Mouse (Mus musculus): ENCODE measurements at regions not wholly inside any gene's neighbourhood (a gene's known extent, or its start where the extent isn't known, plus 50 kb on each side); places are given as distances from the start of the nearest gene placed in this dataset.

GRCm38 (mm10) chr8:10723332-10723731, 284.9 kb downstream of the Irs2 start:
- TF ChIP-seq CTCF (IDR thresholded peaks at IDR 0.05; ENCODE audit: low read depth) = no peak
- Histone ChIP-seq H3K4me2 (no peak overlapping the region), H3K9ac (no peak overlapping the region), H3K4me3 (ENCODE audit: low read depth, low read length) (no peak overlapping the region), H3K27me3 (ENCODE audit: insufficient read depth, low read length) (no peaks in the 10 kb centered on the region), H3K9me3 (ENCODE audit: low read depth, low read length) (no peaks in the 10 kb centered on the region), H3K4me1 (ENCODE audit: insufficient read depth) (no peaks in the 10 kb centered on the region), H3K27ac (ENCODE audit: low read depth) (no peak overlapping the region), H3K36me3 (ENCODE audit: insufficient read depth) (no peaks in the 10 kb centered on the region)
- DNase-seq (no peak), ATAC-seq (ENCODE audit: insufficient read depth) (no peak)
- 23% methylated on average over 2 of the region's 2 CpGs for WGBS

- Histone ChIP-seq H3K4me1 (ENCODE audit: insufficient read depth) (no peaks in the 10 kb centered on the region), H3K4me2 (no peak overlapping the region), H3K4me3 (ENCODE audit: low read depth, low read length) (no peak overlapping the region), H3K9me3 (ENCODE audit: low read depth, low read length) (no peaks in the 10 kb centered on the region), H3K27me3 (ENCODE audit: insufficient read depth, low read length) (no peaks in the 10 kb centered on the region), H3K9ac (no peak overlapping the region), H3K27ac (ENCODE audit: low read depth) (no peak overlapping the region), H3K36me3 (ENCODE audit: insufficient read depth) (no peaks in the 10 kb centered on the region)
- ATAC-seq (ENCODE audit: insufficient read depth) (no peak), DNase-seq (no peak)
- WGBS = 85% methylated on average over 4 of the region's 4 CpGs
- TF ChIP-seq CTCF (IDR thresholded peaks at IDR 0.05; ENCODE audit: low read depth) = no peak
Measured at GRCm38 (mm10) chr8:10722742-10723141, 285.5 kb downstream of the Irs2 start.

GRCm38 (mm10) chr8:10722342-10722741, 285.9 kb downstream of the Irs2 start:
- H3K4me1 ChIP-seq (ENCODE audit: insufficient read depth) = no peaks in the 10 kb centered on the region
- no peaks in the 10 kb centered on the region for H3K9me3 ChIP-seq (ENCODE audit: low read depth, low read length)
- no peak overlapping the region for H3K4me3 ChIP-seq (ENCODE audit: low read depth, low read length)
- no peaks in the 10 kb centered on the region for H3K27me3 ChIP-seq (ENCODE audit: insufficient read depth, low read length)
- no peak overlapping the region for H3K27ac ChIP-seq (ENCODE audit: low read depth)
- TF ChIP-seq CTCF (IDR thresholded peaks at IDR 0.05; ENCODE audit: low read depth) = no peak
- no peaks in the 10 kb centered on the region for H3K36me3 ChIP-seq (ENCODE audit: insufficient read depth)
- no peak overlapping the region for H3K9ac ChIP-seq
- no peak overlapping the region for H3K4me2 ChIP-seq
- ATAC-seq (ENCODE audit: insufficient read depth) (no peak), DNase-seq (no peak)
- 91% methylated on average over 3 of the region's 3 CpGs for WGBS

GRCm38 (mm10) chr8:10721146-10721862, 287.0 kb downstream of the Irs2 start:
- H3K4me3 ChIP-seq (ENCODE audit: low read depth, low read length) = no peak overlapping the region
- 66% methylated on average over 10 of the region's 10 CpGs for WGBS
- no peaks in the 10 kb centered on the region for H3K9me3 ChIP-seq (ENCODE audit: low read depth, low read length)
- ATAC-seq (ENCODE audit: insufficient read depth) = no peak
- no peak overlapping the region for H3K4me2 ChIP-seq
- H3K9ac ChIP-seq = no peak overlapping the region
- no peak overlapping the region for H3K27ac ChIP-seq (ENCODE audit: low read depth)
- H3K36me3 ChIP-seq (ENCODE audit: insufficient read depth) = no peaks in the 10 kb centered on the region
- H3K4me1 ChIP-seq (ENCODE audit: insufficient read depth) = no peaks in the 10 kb centered on the region
- no peak for TF ChIP-seq CTCF (IDR thresholded peaks at IDR 0.05; ENCODE audit: low read depth)
- no peaks in the 10 kb centered on the region for H3K27me3 ChIP-seq (ENCODE audit: insufficient read depth, low read length)
- no peak for DNase-seq

GRCm38 (mm10) chr8:10720398-10720797, 287.9 kb downstream of the Irs2 start:
- Histone ChIP-seq H3K9me3 (ENCODE audit: low read depth, low read length) (no peaks in the 10 kb centered on the region), H3K4me3 (ENCODE audit: low read depth, low read length) (no peak overlapping the region), H3K36me3 (ENCODE audit: insufficient read depth) (no peaks in the 10 kb centered on the region), H3K27ac (ENCODE audit: low read depth) (no peak overlapping the region), H3K4me1 (ENCODE audit: insufficient read depth) (no peaks in the 10 kb centered on the region), H3K27me3 (ENCODE audit: insufficient read depth, low read length) (no peaks in the 10 kb centered on the region), H3K9ac (no peak overlapping the region), H3K4me2 (no peak overlapping the region)
- WGBS = 88% methylated on average over 3 of the region's 3 CpGs
- no peak for ATAC-seq (ENCODE audit: insufficient read depth)
- DNase-seq = no peak
- no peak for TF ChIP-seq CTCF (IDR thresholded peaks at IDR 0.05; ENCODE audit: low read depth)

GRCm38 (mm10) chr8:10719411-10719810, 288.8 kb downstream of the Irs2 start:
- H3K4me2 ChIP-seq = no peak overlapping the region
- 90% methylated on average over 6 of the region's 6 CpGs for WGBS
- H3K9me3 ChIP-seq (ENCODE audit: low read depth, low read length) = no peaks in the 10 kb centered on the region
- H3K27ac ChIP-seq (ENCODE audit: low read depth) = no peak overlapping the region
- ATAC-seq (ENCODE audit: insufficient read depth) (no peak), DNase-seq (no peak)
- TF ChIP-seq CTCF (IDR thresholded peaks at IDR 0.05; ENCODE audit: low read depth) = no peak
- H3K36me3 ChIP-seq (ENCODE audit: insufficient read depth) = no peaks in the 10 kb centered on the region
- no peak overlapping the region for H3K4me3 ChIP-seq (ENCODE audit: low read depth, low read length)
- no peak overlapping the region for H3K9ac ChIP-seq
- no peaks in the 10 kb centered on the region for H3K27me3 ChIP-seq (ENCODE audit: insufficient read depth, low read length)
- no peaks in the 10 kb centered on the region for H3K4me1 ChIP-seq (ENCODE audit: insufficient read depth)

GRCm38 (mm10) chr8:10717297-10717696, 291.0 kb downstream of the Irs2 start:
- H3K27ac ChIP-seq (ENCODE audit: low read depth) = no peak overlapping the region
- ATAC-seq (ENCODE audit: insufficient read depth) (no peak), DNase-seq (no peak)
- no peak overlapping the region for H3K9ac ChIP-seq
- H3K9me3 ChIP-seq (ENCODE audit: low read depth, low read length) = no peaks in the 10 kb centered on the region
- no peak overlapping the region for H3K4me2 ChIP-seq
- no peaks in the 10 kb centered on the region for H3K4me1 ChIP-seq (ENCODE audit: insufficient read depth)
- no peaks in the 10 kb centered on the region for H3K27me3 ChIP-seq (ENCODE audit: insufficient read depth, low read length)
- no peak for TF ChIP-seq CTCF (IDR thresholded peaks at IDR 0.05; ENCODE audit: low read depth)
- H3K4me3 ChIP-seq (ENCODE audit: low read depth, low read length) = no peak overlapping the region
- H3K36me3 ChIP-seq (ENCODE audit: insufficient read depth) = no peaks in the 10 kb centered on the region
- WGBS = 53% methylated on average over 8 of the region's 8 CpGs

Data from lung, embryonic 14.5 days (tissue).